In genomic region chr15:101697326-101698188, GRCm38 (mm10) we compare ENCODE assay signal across 34 mouse cellular contexts. TPM values are rescaled to one million over a fixed set of nuclear protein-coding genes. Genes with fewer than 3 reads are reported as not detected.
DNase-seq lines count a peak whose midpoint lies in the region; ATAC-seq and TF ChIP-seq lines count a peak whose summit lies in the region.
"Had no signal": no experiment of that assay in that cellular context is flagged by ENCODE, and none has a peak within 500 bp of the region (broad histone marks: within the 10 kb centered on the region; RNA-seq: fewer than 3 reads in every experiment).

No protein-coding gene starts in this region.

- ATAC-seq in kidney, postnatal 0 days (replicated peaks; ENCODE audit: low FRiP score, low read depth) = no peak
- ATAC-seq in intestine, embryonic 16.5 days = no peak
- ATAC-seq: hindbrain, embryonic 16.5 days; intestine, postnatal 0 days had no signal

- no peaks in the 10 kb centered on the region for H3K9me3 ChIP-seq in kidney, postnatal 0 days (replicated peaks; ENCODE audit: low read length)
- H3K9me3 ChIP-seq in intestine, embryonic 16.5 days (ENCODE audit: control insufficient read depth, low read length) = no peaks in the 10 kb centered on the region
- H3K9me3 ChIP-seq: heart, embryonic 10.5 days; liver, embryonic 13.5 days; neural tube, embryonic 15.5 days had no signal

- no peaks in the 10 kb centered on the region for H3K4me1 ChIP-seq in kidney, postnatal 0 days (replicated peaks; ENCODE audit: insufficient read depth, low read length)
- no peaks in the 10 kb centered on the region for H3K4me1 ChIP-seq in intestine, embryonic 16.5 days (ENCODE audit: control insufficient read depth, insufficient read depth, low read length)
- H3K4me1 ChIP-seq: heart, embryonic 10.5 days; liver, embryonic 13.5 days; neural tube, embryonic 15.5 days had no signal

- TF ChIP-seq CTCF in kidney, postnatal 0 days (IDR thresholded peaks at IDR 0.05; ENCODE audit: low read depth) = 0 out of 2 replicates have a peak, but pooled peaks have one; percentile 12
- no peak for TF ChIP-seq CTCF in left cerebral cortex, adult 2 months (IDR thresholded peaks at IDR 0.05)

- H3K4me2 ChIP-seq in kidney, postnatal 0 days (ENCODE audit: low read length) = no peak overlapping the region
- H3K4me2 ChIP-seq in intestine, embryonic 16.5 days (ENCODE audit: low read depth, low read length) = no peak overlapping the region
- H3K4me2 ChIP-seq: liver, embryonic 13.5 days; midbrain, embryonic 11.5 days; neural tube, embryonic 15.5 days had no signal

- no peak overlapping the region for H3K4me3 ChIP-seq in kidney, postnatal 0 days (replicated peaks; ENCODE audit: low read depth, low read length)
- H3K4me3 ChIP-seq in left cerebral cortex, adult 2 months = no peak overlapping the region
- no peak overlapping the region for H3K4me3 ChIP-seq in intestine, embryonic 16.5 days (ENCODE audit: low read length)
- H3K4me3 ChIP-seq: heart, embryonic 10.5 days; liver, embryonic 13.5 days; neural tube, embryonic 15.5 days had no signal

- no peak overlapping the region for H3K27ac ChIP-seq in kidney, postnatal 0 days
- H3K27ac ChIP-seq in left cerebral cortex, adult 2 months = no peak overlapping the region
- no peak overlapping the region for H3K27ac ChIP-seq in intestine, embryonic 16.5 days (ENCODE audit: low read length)
- H3K27ac ChIP-seq: heart, embryonic 10.5 days; liver, embryonic 13.5 days; neural tube, embryonic 15.5 days had no signal

- H3K9ac ChIP-seq in kidney, postnatal 0 days (ENCODE audit: low read depth, low read length) = no peak overlapping the region
- no peak overlapping the region for H3K9ac ChIP-seq in intestine, embryonic 16.5 days (ENCODE audit: low read depth, low read length)
- H3K9ac ChIP-seq: liver, embryonic 13.5 days; neural tube, embryonic 15.5 days had no signal

- WGBS in kidney, postnatal 0 days = 70% methylated on average over 8 of the region's 8 CpGs
- WGBS in intestine, embryonic 16.5 days = 70% methylated on average over 8 of the region's 8 CpGs

- H3K27me3 ChIP-seq in kidney, postnatal 0 days (ENCODE audit: insufficient read depth, low read length) = no peaks in the 10 kb centered on the region
- H3K27me3 ChIP-seq in intestine, embryonic 16.5 days (replicated peaks; ENCODE audit: control insufficient read depth, insufficient read depth, low read length) = no peaks in the 10 kb centered on the region
- H3K27me3 ChIP-seq: liver, embryonic 13.5 days; neural tube, embryonic 15.5 days had no signal

- intact Hi-C loops in left cerebral cortex, postnatal 4 days (cut with DNase I) = no loop called here
- intact Hi-C loops in left cerebral cortex, adult 2 months (cut with DNase I) = no loop called here

- DNase-seq in cerebellum, postnatal 10 days = peak; percentile 67 to 73
- no peak for DNase-seq in cerebellum, adult 9-10 months
- no peak for DNase-seq in kidney, postnatal 0 days (ENCODE audit: low spot score)
- DNase-seq in kidney, postnatal 10 days = no peak
- peak; percentile 43 for DNase-seq in left cerebral cortex, postnatal 4 days
- no peak for DNase-seq in left cerebral cortex, adult 2 months (ENCODE audit: extremely low spot score in 1 of 2, low spot score in 2 of 2)
- no peak for DNase-seq in c-Kit-positive CD71-positive TER-119-positive erythroid progenitor cells, embryonic 14.5 days (ENCODE audit: low spot score)
- DNase-seq: adrenal gland, postnatal 14 days; cerebellum, adult 11 months; cerebellum, postnatal 36 days; embryo, embryonic 11 days; liver, embryonic 13.5 days; lung, adult 2 months; lung, postnatal 14 days; right cerebral cortex, postnatal 25 days; spleen, adult 18-20 months; thymus, postnatal 14 days had no signal

- H3K36me3 ChIP-seq in kidney, postnatal 0 days (ENCODE audit: insufficient read depth, low read length) = no peaks in the 10 kb centered on the region
- no peaks in the 10 kb centered on the region for H3K36me3 ChIP-seq in intestine, embryonic 16.5 days (ENCODE audit: control insufficient read depth, insufficient read depth, low read length)
- H3K36me3 ChIP-seq: heart, embryonic 10.5 days; liver, embryonic 13.5 days; neural tube, embryonic 15.5 days had no signal

RNA-seq across cellular contexts. Expression of gene Krt6a, which starts 3.5 kb away (rescaled TPM):
- not detected in 2 replicates for polyA plus RNA-seq in kidney, postnatal 0 days (2015; fragmentation: Nextera tagmentation; extraction: Ambion mirVana)
- total RNA-seq in left cerebral cortex, postnatal 4 days (2021) = not detected
- total RNA-seq in left cerebral cortex, adult 2 months (2021) = not detected
- polyA plus RNA-seq in intestine, embryonic 16.5 days (2015; fragmentation: Nextera tagmentation; extraction: Ambion mirVana) = 0.07 and 0.39 TPM in 2 replicates
- total RNA-seq: adrenal gland, postnatal 14 days; gastrocnemius, adult 8-10 months; hematopoietic stem cell, adult 5-6 weeks; left cerebral cortex, postnatal 14 days; megakaryocyte progenitor cell, adult 5-6 weeks had no signal
- polyA plus RNA-seq: forebrain, embryonic 11.5 days; frontal cortex, adult 2 months; gonadal fat pad, adult 2 months; kidney, embryonic 14.5 days; midbrain, embryonic 11.5 days; testis, adult 2 months had no signal

RNA-seq across cellular contexts. Expression of gene Krt5, which starts 15.1 kb away (rescaled TPM):
- polyA plus RNA-seq in kidney, postnatal 0 days (2015; fragmentation: Nextera tagmentation; extraction: Ambion mirVana) = 0.77 and 3.0 TPM in 2 replicates
- total RNA-seq in left cerebral cortex, postnatal 4 days (2021) = not detected
- total RNA-seq in left cerebral cortex, adult 2 months (2021) = not detected
- 0.13 and 0.34 TPM in 2 replicates for polyA plus RNA-seq in intestine, embryonic 16.5 days (2015; fragmentation: Nextera tagmentation; extraction: Ambion mirVana)
- total RNA-seq: adrenal gland, postnatal 14 days; gastrocnemius, adult 8-10 months; hematopoietic stem cell, adult 5-6 weeks; left cerebral cortex, postnatal 14 days; megakaryocyte progenitor cell, adult 5-6 weeks had no signal
- polyA plus RNA-seq: frontal cortex, adult 2 months; kidney, embryonic 14.5 days had no signal

RNA-seq across cellular contexts. Expression of gene Krt6b, which starts 17.5 kb away (rescaled TPM):
- not detected in 2 replicates for polyA plus RNA-seq in kidney, postnatal 0 days (2015; fragmentation: Nextera tagmentation; extraction: Ambion mirVana)
- not detected for total RNA-seq in left cerebral cortex, postnatal 4 days (2021)
- not detected for total RNA-seq in left cerebral cortex, adult 2 months (2021)
- not detected in 2 replicates for polyA plus RNA-seq in intestine, embryonic 16.5 days (2015; fragmentation: Nextera tagmentation; extraction: Ambion mirVana)
- total RNA-seq: adrenal gland, postnatal 14 days; gastrocnemius, adult 8-10 months; hematopoietic stem cell, adult 5-6 weeks; left cerebral cortex, postnatal 14 days; megakaryocyte progenitor cell, adult 5-6 weeks had no signal
- polyA plus RNA-seq: forebrain, embryonic 11.5 days; frontal cortex, adult 2 months; gonadal fat pad, adult 2 months; heart, embryonic 10.5 days; hindbrain, embryonic 16.5 days; kidney, embryonic 14.5 days; limb, embryonic 14.5 days; liver, embryonic 13.5 days; midbrain, embryonic 11.5 days; neural tube, embryonic 15.5 days had no signal

RNA-seq across cellular contexts. Expression of gene Krt71, which starts 45.4 kb away (rescaled TPM):
- polyA plus RNA-seq in kidney, postnatal 0 days (2015; fragmentation: Nextera tagmentation; extraction: Ambion mirVana) = not detected in 2 replicates
- total RNA-seq in left cerebral cortex, postnatal 4 days (2021) = not detected
- total RNA-seq in left cerebral cortex, adult 2 months (2021) = not detected
- not detected in 2 replicates for polyA plus RNA-seq in intestine, embryonic 16.5 days (2015; fragmentation: Nextera tagmentation; extraction: Ambion mirVana)
- total RNA-seq: adrenal gland, postnatal 14 days; gastrocnemius, adult 8-10 months; hematopoietic stem cell, adult 5-6 weeks; left cerebral cortex, postnatal 14 days; megakaryocyte progenitor cell, adult 5-6 weeks had no signal
- polyA plus RNA-seq: forebrain, embryonic 11.5 days; frontal cortex, adult 2 months; heart, embryonic 10.5 days; intestine, postnatal 0 days; kidney, embryonic 14.5 days; liver, embryonic 13.5 days; lung, adult 2 months; midbrain, embryonic 11.5 days; testis, adult 2 months had no signal

RNA-seq across cellular contexts. Expression of gene Gm5478, which starts 50.4 kb away (rescaled TPM):
- polyA plus RNA-seq in kidney, postnatal 0 days (2015; fragmentation: Nextera tagmentation; extraction: Ambion mirVana) = not detected in 2 replicates
- not detected for total RNA-seq in left cerebral cortex, postnatal 4 days (2021)
- total RNA-seq in left cerebral cortex, adult 2 months (2021) = not detected
- polyA plus RNA-seq in intestine, embryonic 16.5 days (2015; fragmentation: Nextera tagmentation; extraction: Ambion mirVana) = not detected in 2 replicates
- total RNA-seq: adrenal gland, postnatal 14 days; gastrocnemius, adult 8-10 months; left cerebral cortex, postnatal 14 days; megakaryocyte progenitor cell, adult 5-6 weeks had no signal
- polyA plus RNA-seq: forebrain, embryonic 11.5 days; frontal cortex, adult 2 months; gonadal fat pad, adult 2 months; heart, embryonic 10.5 days; heart, embryonic 16.5 days; hindbrain, embryonic 16.5 days; intestine, postnatal 0 days; kidney, embryonic 14.5 days; limb, embryonic 14.5 days; liver, embryonic 13.5 days; lung, adult 2 months; midbrain, embryonic 11.5 days; neural tube, embryonic 15.5 days; testis, adult 2 months had no signal

Comparison
In these comparisons a context has a peak if more than half of its experiments do, and no peak if none do; other contexts are left out.
1. DNase-seq: peak in cerebellum, postnatal 10 days (2 of 2) and left cerebral cortex, postnatal 4 days (single experiment); none in cerebellum, adult 9-10 months (single experiment), kidney, postnatal 0 days (single experiment), kidney, postnatal 10 days (single experiment), left cerebral cortex, adult 2 months (0 of 2) and c-Kit-positive CD71-positive TER-119-positive erythroid progenitor cells, embryonic 14.5 days (single experiment).